Mouse (Mus musculus): ENCODE measurements at regions not wholly inside any gene's neighbourhood (a gene's known extent, or its start where the extent isn't known, plus 50 kb on each side); places are given as distances from the start of the nearest gene placed in this dataset.

DNA sequence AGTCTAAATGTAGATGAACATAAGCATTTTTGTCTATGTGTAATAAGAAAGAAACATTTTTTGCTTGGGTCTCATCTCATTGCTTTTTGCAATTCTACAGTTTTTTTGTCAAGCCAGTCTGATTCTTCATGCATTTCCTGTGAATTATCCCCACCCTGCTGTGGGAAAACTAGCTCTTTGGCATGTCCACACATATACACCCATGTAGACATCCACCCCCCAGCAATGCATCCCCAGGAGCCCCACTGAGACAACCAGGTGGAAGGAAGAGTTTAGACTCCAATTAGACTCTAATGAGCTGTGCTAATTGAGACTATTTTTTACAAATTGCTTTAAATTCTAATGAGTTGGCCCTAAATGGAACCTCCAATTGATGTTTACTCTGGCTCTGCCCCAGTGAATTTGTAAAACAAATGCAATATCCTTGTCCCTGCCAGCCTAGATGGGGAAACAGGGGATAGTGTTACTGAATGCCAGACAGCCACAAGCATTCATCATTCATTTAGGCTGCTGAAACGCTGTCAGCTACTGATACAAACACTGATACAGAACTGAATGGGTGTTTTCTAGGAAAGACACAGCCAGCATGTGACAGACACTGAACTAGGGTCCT is 328.7 kb upstream of the Gm26657 start:
- Histone ChIP-seq H3K9ac (no peak overlapping the region), H3K36me3 (no peaks in the 10 kb centered on the region), H3K9me3 (no peaks in the 10 kb centered on the region), H3K4me2 (replicated peaks) (no peak overlapping the region), H3K4me1 (no peaks in the 10 kb centered on the region), H3K27ac (no peak overlapping the region), H3K4me3 (no peak overlapping the region), H3K27me3 (replicated peaks) (no peaks in the 10 kb centered on the region)
- ATAC-seq (ENCODE audit: low FRiP score, low read depth) = no peak
- 49% methylated on average over 1 of the region's 1 CpGs for WGBS

DNA sequence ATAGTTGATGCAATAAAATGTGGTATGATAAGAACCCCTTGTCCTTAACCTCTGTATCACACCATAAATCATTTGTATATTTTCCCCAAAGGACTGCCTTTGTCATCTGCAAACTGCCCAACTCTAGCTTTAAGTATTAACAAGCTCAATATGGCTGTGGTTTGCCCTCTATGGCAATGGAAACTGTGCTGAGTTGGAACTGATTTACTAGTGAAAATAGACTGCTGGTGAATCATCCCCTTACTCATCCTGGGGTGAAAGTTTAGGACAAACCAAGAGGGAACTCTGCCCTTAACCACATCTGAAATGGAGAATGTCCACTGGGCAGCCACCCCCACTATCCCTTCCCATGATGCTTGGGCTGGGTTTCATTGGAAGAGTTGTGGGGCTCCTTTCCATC is 346.1 kb upstream of the Gm26657 start:
- no peaks in the 10 kb centered on the region for H3K9me3 ChIP-seq
- no peak overlapping the region for H3K9ac ChIP-seq
- H3K4me3 ChIP-seq = no peak overlapping the region
- H3K36me3 ChIP-seq = no peaks in the 10 kb centered on the region
- H3K27me3 ChIP-seq (replicated peaks) = no peaks in the 10 kb centered on the region
- ATAC-seq (ENCODE audit: low FRiP score, low read depth) = no peak
- no peaks in the 10 kb centered on the region for H3K4me1 ChIP-seq
- H3K27ac ChIP-seq = no peak overlapping the region
- H3K4me2 ChIP-seq (replicated peaks) = no peak overlapping the region

DNA sequence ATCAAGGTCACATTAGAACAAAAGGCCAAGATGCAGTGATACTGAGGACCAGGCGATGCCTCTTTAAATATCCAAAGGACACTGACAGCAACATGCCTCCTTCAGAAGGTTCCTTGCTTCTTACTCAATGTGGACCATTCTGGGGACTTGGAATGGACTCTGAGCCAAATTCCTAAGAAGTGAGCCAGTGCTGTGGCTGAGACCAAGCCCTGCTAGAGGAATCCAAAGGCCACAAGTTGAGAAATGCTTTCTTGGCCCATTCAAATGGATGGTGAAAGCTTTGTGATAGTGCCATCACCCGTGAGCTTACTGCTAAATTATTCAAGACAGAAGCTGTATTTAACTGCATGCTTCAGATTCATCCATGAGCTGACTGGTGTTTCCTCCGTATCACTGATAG is 352.8 kb upstream of the Gm26657 start:
- Histone ChIP-seq H3K9me3 (no peaks in the 10 kb centered on the region), H3K4me3 (no peak overlapping the region), H3K4me1 (no peaks in the 10 kb centered on the region), H3K27ac (no peak overlapping the region), H3K36me3 (no peaks in the 10 kb centered on the region), H3K4me2 (replicated peaks) (no peak overlapping the region), H3K27me3 (replicated peaks) (no peaks in the 10 kb centered on the region), H3K9ac (no peak overlapping the region)
- 75% methylated on average over 3 of the region's 3 CpGs for WGBS
- ATAC-seq (ENCODE audit: low FRiP score, low read depth) = no peak

DNA sequence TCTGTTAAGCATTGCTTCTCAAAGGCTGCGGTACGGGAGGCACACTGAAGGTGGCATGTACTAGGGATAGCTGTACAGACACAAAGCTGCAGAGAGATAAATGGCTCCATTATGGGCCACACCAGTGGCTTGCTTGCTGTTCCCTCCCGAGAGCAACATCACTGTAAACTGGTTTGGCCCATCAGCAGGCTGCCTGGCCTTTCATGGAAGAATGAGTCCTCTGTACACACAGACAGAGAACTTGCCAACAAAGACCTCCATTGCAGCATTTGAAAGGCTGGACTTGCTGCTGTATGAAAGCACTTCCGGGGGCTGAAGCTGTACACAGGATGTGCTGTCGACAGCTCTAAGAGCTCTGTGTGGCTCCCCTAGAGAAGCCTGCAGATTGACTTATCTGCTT is 364.1 kb upstream of the Gm26657 start:
- no peaks in the 10 kb centered on the region for H3K36me3 ChIP-seq
- no peak overlapping the region for H3K4me3 ChIP-seq
- no peaks in the 10 kb centered on the region for H3K4me1 ChIP-seq
- H3K27ac ChIP-seq = no peak overlapping the region
- no peaks in the 10 kb centered on the region for H3K9me3 ChIP-seq
- WGBS = 46% methylated on average over 5 of the region's 5 CpGs
- no peak for ATAC-seq (ENCODE audit: low FRiP score, low read depth)
- no peaks in the 10 kb centered on the region for H3K27me3 ChIP-seq (replicated peaks)
- H3K4me2 ChIP-seq (replicated peaks) = no peak overlapping the region
- no peak overlapping the region for H3K9ac ChIP-seq

DNA sequence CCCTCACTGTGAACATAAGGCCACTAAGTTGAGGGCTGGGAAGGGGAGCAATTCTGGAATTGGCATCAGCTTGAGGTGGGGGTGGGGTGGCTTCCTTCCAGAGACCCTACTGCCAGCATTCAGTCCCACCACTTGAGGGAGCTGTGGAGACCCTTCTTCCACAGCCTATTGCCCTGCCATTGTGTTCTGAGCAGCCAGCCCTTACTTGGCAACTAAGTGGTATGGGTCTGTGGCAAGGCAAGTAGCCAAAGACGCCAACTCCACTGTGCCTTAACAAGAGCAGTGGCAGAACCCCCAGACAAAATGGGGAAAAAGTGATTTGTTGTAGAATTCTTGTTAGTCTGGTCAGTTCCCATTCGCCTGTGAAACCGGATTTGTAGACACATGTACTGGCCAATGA is 365.4 kb upstream of the Gm26657 start:
- Histone ChIP-seq H3K9ac (no peak overlapping the region), H3K4me2 (replicated peaks) (no peak overlapping the region), H3K27ac (no peak overlapping the region), H3K27me3 (replicated peaks) (no peaks in the 10 kb centered on the region), H3K36me3 (no peaks in the 10 kb centered on the region), H3K4me1 (no peaks in the 10 kb centered on the region), H3K4me3 (no peak overlapping the region), H3K9me3 (no peaks in the 10 kb centered on the region)
- no peak for ATAC-seq (ENCODE audit: low FRiP score, low read depth)
- WGBS = 82% methylated on average over 3 of the region's 3 CpGs

DNA sequence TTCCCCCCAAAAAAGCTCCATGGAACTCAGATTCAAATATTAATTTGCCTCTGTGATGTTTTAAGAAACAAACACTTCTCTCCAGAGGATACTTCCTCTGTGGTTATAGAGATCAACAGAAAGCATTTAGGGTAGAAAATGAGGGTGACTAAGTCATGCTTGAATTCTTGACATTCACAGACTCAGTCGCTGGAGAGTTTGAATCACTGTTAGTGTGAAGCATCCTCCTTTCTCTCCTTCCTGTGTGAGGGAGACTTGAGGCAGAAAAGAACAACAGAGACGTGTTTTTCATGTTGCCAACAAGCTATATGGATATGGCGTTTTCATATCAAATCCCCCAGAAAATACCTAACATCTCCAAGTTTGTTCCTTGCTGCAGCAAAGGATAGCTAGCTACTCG is 366.1 kb upstream of the Gm26657 start:
- H3K9ac ChIP-seq = no peak overlapping the region
- ATAC-seq (ENCODE audit: low FRiP score, low read depth) = no peak
- H3K27ac ChIP-seq = no peak overlapping the region
- H3K36me3 ChIP-seq = no peaks in the 10 kb centered on the region
- WGBS = 84% methylated on average over 4 of the region's 4 CpGs
- no peaks in the 10 kb centered on the region for H3K27me3 ChIP-seq (replicated peaks)
- H3K4me2 ChIP-seq (replicated peaks) = no peak overlapping the region
- H3K4me3 ChIP-seq = no peak overlapping the region
- no peaks in the 10 kb centered on the region for H3K9me3 ChIP-seq
- H3K4me1 ChIP-seq = no peaks in the 10 kb centered on the region

DNA sequence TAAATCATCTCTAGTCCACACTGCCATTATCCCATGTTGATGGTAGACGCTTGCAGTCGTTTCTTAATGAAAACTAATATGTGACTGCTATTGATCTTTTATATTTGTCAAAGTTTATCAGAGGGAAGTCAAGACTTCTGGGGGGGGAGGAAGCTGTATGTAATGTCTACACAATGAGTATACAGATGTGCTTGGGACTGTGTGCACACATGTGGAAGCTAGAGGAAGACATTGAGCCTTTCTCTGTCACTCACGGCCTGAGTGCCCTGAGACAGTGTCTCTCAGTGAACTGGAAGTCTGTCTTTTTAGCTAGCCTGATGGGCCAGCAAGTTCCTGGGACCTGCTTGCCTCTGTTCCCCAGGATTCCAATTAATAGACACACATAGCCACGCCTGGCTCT is 366.7 kb upstream of the Gm26657 start:
- no peaks in the 10 kb centered on the region for H3K27me3 ChIP-seq (replicated peaks)
- ATAC-seq (ENCODE audit: low FRiP score, low read depth) = no peak
- WGBS = 78% methylated on average over 4 of the region's 4 CpGs

DNA sequence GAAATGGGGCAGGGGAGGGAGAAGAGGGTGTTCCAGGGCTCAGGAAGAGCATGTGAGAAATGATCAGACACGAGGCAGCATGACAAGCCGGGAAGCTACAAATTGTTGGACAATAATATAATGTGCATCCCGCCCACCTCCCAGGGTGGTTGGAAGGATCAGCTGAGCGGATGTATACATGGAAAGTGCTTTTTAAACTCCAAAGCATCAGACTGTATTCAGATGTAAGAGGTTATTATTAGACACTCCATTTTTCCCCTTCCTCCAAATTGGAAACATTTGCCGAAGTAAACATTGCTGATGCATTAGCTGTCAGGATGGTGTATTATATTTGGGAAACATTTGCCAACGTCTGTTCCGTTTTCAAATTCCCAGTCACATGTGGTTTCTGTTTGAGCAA is 367.2 kb upstream of the Gm26657 start:
- Histone ChIP-seq H3K9me3 (no peaks in the 10 kb centered on the region), H3K27me3 (replicated peaks) (no peaks in the 10 kb centered on the region), H3K9ac (no peak overlapping the region), H3K4me1 (no peaks in the 10 kb centered on the region), H3K36me3 (no peaks in the 10 kb centered on the region), H3K4me3 (no peak overlapping the region), H3K27ac (no peak overlapping the region), H3K4me2 (replicated peaks) (no peak overlapping the region)
- ATAC-seq (ENCODE audit: low FRiP score, low read depth) = no peak
- WGBS = 83% methylated on average over 7 of the region's 7 CpGs

More for the DNA sequence above, 366.7 kb upstream of the Gm26657 start:
- H3K4me3 ChIP-seq = no peak overlapping the region
- H3K27ac ChIP-seq = no peak overlapping the region
- no peak overlapping the region for H3K9ac ChIP-seq
- H3K4me2 ChIP-seq (replicated peaks) = no peak overlapping the region
- H3K9me3 ChIP-seq = no peaks in the 10 kb centered on the region
- no peaks in the 10 kb centered on the region for H3K36me3 ChIP-seq
- H3K4me1 ChIP-seq = no peaks in the 10 kb centered on the region

DNA sequence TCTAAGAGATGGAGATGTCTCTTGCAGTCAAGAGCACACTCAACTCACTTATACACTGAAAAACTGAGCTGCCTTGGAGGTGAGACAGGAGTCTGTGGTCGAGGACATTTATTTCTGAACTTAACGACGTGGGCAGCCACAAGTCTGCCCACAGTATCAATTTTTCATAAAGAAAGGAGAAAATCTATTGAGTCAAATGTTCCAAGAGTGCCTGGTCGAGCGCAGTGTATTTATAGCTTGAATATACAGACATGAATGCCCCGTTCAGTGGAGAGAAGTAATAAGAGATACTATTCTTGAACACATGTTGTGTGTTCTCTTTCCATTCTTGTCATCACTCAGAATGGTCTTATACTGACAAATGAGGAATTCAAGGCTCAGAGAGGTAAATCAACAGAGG is 375.3 kb upstream of the Gm26657 start:
- no peak for ATAC-seq (ENCODE audit: low FRiP score, low read depth)
- Histone ChIP-seq H3K4me3 (no peak overlapping the region), H3K27ac (no peak overlapping the region), H3K36me3 (no peaks in the 10 kb centered on the region), H3K4me1 (no peaks in the 10 kb centered on the region), H3K27me3 (replicated peaks) (no peaks in the 10 kb centered on the region), H3K9ac (no peak overlapping the region), H3K4me2 (replicated peaks) (no peak overlapping the region), H3K9me3 (no peaks in the 10 kb centered on the region)
- 82% methylated on average over 6 of the region's 6 CpGs for WGBS

DNA sequence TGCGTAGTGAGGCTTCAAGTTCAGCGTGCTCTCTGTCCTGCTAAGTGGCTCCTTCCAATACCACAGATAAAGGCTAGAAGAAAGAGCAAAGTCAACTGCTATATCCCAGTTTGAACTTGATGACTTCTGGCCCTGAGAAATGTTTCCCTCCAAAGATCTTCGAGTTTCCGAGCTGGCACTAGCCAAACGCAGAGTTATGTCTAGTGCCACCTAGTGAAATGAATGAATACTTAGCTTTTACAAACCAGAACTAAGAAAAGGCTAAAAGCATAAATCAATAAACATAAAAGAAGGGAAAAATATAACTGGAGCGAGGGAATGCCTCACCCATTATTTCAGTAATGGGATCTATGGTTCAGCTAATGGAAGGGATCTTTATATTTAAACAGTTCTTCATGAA is 377.7 kb upstream of the Gm26657 start:
- no peak for ATAC-seq (ENCODE audit: low FRiP score, low read depth)
- no peak overlapping the region for H3K27ac ChIP-seq
- no peak overlapping the region for H3K9ac ChIP-seq
- H3K9me3 ChIP-seq = no peaks in the 10 kb centered on the region
- 61% methylated on average over 6 of the region's 6 CpGs for WGBS
- no peaks in the 10 kb centered on the region for H3K27me3 ChIP-seq (replicated peaks)
- no peaks in the 10 kb centered on the region for H3K36me3 ChIP-seq
- no peak overlapping the region for H3K4me3 ChIP-seq
- H3K4me1 ChIP-seq = no peaks in the 10 kb centered on the region
- no peak overlapping the region for H3K4me2 ChIP-seq (replicated peaks)

DNA sequence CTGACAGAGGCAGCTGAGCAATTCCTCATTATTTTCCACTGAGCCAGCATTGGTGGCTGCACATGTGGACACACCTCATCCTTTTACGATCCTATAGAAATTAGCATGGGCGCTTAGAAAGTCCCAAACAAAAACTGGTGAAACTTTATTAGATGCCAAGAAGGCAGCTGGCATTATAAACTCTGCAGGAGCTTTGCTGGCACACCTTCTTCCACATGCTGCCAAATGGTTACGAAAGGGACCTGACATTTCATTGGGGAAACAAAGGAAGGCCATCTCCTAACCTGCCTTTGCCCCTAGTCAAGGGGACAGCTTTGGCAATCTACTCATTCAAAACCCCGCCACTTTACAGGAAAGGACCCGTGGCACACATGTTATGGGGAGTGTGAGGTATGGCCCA is 390.7 kb upstream of the Gm26657 start:
- WGBS = 82% methylated on average over 5 of the region's 5 CpGs
- H3K36me3 ChIP-seq = no peaks in the 10 kb centered on the region
- no peak for ATAC-seq (ENCODE audit: low FRiP score, low read depth)
- no peak overlapping the region for H3K27ac ChIP-seq
- H3K9ac ChIP-seq = no peak overlapping the region
- H3K4me1 ChIP-seq = no peaks in the 10 kb centered on the region
- no peaks in the 10 kb centered on the region for H3K27me3 ChIP-seq (replicated peaks)
- no peak overlapping the region for H3K4me2 ChIP-seq (replicated peaks)
- no peak overlapping the region for H3K4me3 ChIP-seq
- H3K9me3 ChIP-seq = no peaks in the 10 kb centered on the region

DNA sequence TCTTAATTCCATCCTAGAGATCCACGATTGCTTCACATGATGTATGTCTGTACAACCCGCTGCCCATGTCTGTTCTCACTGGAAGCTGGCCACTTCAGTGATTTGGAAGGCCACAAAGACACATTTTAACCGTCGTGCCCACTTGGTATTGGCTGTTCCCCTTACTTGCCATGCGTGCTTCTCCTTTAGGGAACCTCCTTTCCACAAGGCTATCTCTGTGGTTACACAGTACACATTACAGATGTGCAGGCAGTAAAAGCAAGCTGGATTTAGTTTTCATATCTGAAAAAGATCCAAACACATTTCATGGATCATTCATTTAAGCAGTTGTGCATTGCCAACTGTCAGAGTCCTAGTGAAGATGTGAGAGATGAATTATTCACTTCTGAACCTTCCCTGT is 414.7 kb upstream of the Gm26657 start:
- no peaks in the 10 kb centered on the region for H3K27me3 ChIP-seq (replicated peaks)
- no peak overlapping the region for H3K27ac ChIP-seq
- no peak overlapping the region for H3K4me2 ChIP-seq (replicated peaks)
- no peak for ATAC-seq (ENCODE audit: low FRiP score, low read depth)
- no peaks in the 10 kb centered on the region for H3K36me3 ChIP-seq
- WGBS = 91% methylated on average over 5 of the region's 5 CpGs
- H3K4me3 ChIP-seq = no peak overlapping the region
- no peak overlapping the region for H3K9ac ChIP-seq
- no peaks in the 10 kb centered on the region for H3K9me3 ChIP-seq
- no peaks in the 10 kb centered on the region for H3K4me1 ChIP-seq

DNA sequence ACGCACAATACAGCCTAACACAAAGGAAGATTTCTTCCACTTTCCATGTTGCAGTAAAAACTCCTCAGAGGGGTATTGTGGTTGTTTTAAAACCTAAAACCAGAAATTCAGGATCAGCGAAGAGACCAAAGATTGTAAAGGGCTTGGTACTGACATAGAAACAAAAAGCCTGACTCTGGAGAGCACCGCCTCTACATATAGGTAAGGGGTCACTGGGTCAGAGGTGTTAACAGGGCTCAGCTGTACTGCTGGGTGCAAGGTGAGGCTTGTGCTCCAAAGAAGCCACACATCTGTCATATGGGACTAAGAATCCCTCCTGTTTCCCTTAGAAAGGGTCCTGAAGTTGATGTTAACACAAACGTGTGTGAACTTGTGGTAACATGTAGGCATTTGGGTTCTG is 420.7 kb upstream of the Gm26657 start:
- no peaks in the 10 kb centered on the region for H3K9me3 ChIP-seq
- WGBS = 88% methylated on average over 4 of the region's 4 CpGs

More for the DNA sequence above, 420.7 kb upstream of the Gm26657 start:
- ATAC-seq (ENCODE audit: low FRiP score, low read depth) = no peak
- Histone ChIP-seq H3K36me3 (no peaks in the 10 kb centered on the region), H3K9ac (no peak overlapping the region), H3K27me3 (replicated peaks) (no peaks in the 10 kb centered on the region), H3K4me2 (replicated peaks) (no peak overlapping the region), H3K4me3 (no peak overlapping the region), H3K27ac (no peak overlapping the region), H3K4me1 (no peaks in the 10 kb centered on the region)
